Mouse (Mus musculus) CH12.LX (cell line): ENCODE measurements around the gene Hoxd1.

ENCODE experiments used
- CHD2 ChIP-seq: IDR thresholded peaks from 2 replicates; pipeline ENCODE4 v1.6.1; 2011; ENCODE audit warnings: low read length, improper control_type of control experiment
- CTCF ChIP-seq, 2 experiments: IDR thresholded peaks in 1 of 2; conservative IDR thresholded peaks in 1 of 2; 2 replicates each; pipeline ENCODE4 v1.5.1; 2011 to 2012; ENCODE audit warnings: low read depth in 2 of 2, low read length in 2 of 2, improper control_type of control experiment in 1 of 2, inconsistent platforms in 1 of 2, mild to moderate bottlenecking in 1 of 2, moderate library complexity in 1 of 2
- EP300 ChIP-seq: IDR thresholded peaks from 2 replicates; pipeline ENCODE4 v1.6.1; 2011; ENCODE audit warnings: low read length, improper control_type of control experiment
- MAZ ChIP-seq: IDR thresholded peaks from 2 replicates; pipeline ENCODE4 v1.6.1; 2012; ENCODE audit warnings: low read depth, mild to moderate bottlenecking, inconsistent platforms, low read length, improper control_type of control experiment, moderate library complexity
- POLR2A ChIP-seq: IDR thresholded peaks from 2 replicates; pipeline ENCODE4 v1.6.1; 2011; ENCODE audit warnings: low read depth, mild to moderate bottlenecking, improper control_type of control experiment, low read length
- POLR2AphosphoS2 ChIP-seq: IDR thresholded peaks from 2 replicates; pipeline ENCODE4 v1.6.1; 2011; ENCODE audit warnings: low read depth, low read length, improper control_type of control experiment
- SIN3A ChIP-seq: IDR thresholded peaks from 2 replicates; pipeline ENCODE4 v1.6.1; 2012; ENCODE audit warnings: low read length, improper control_type of control experiment, inconsistent platforms
- TCF12 ChIP-seq: IDR thresholded peaks from 2 replicates; pipeline ENCODE4 v1.6.1; 2014; ENCODE audit warnings: low read depth, mild to moderate bottlenecking, inconsistent platforms, low read length, improper control_type of control experiment
- ZKSCAN1 ChIP-seq: IDR thresholded peaks from 2 replicates; pipeline ENCODE4 v1.6.1; 2012; ENCODE audit warnings: low read depth, inconsistent platforms, low read length, improper control_type of control experiment, borderline replicate concordance
- ZNF384 ChIP-seq: IDR thresholded peaks from 2 replicates; pipeline ENCODE4 v1.6.1; 2012; ENCODE audit warnings: low read depth, low read length, improper control_type of control experiment, inconsistent platforms

- no peak for TF ChIP-seq CTCF (conservative IDR thresholded peaks at IDR 0.05 in 1 of 2, IDR thresholded peaks at IDR 0.05 in 1 of 2; ENCODE audit: low read depth in 2 of 2, low read length in 2 of 2)
- no peak for TF ChIP-seq ZKSCAN1
- TF ChIP-seq TCF12 = no peak
- no peak for TF ChIP-seq POLR2A
- no peak for TF ChIP-seq EP300
- no peak for TF ChIP-seq ZNF384
- no peak for TF ChIP-seq SIN3A
- TF ChIP-seq MAZ = no peak
- no peak for TF ChIP-seq CHD2
- no peak for TF ChIP-seq POLR2AphosphoS2
Observed at GRCm38 (mm10) chr2:74746298-74746921, 16.4 kb upstream of the Hoxd1 start.
